Mouse (Mus musculus): Measurements from ENCODE around the gene Taf1c.

DNA sequence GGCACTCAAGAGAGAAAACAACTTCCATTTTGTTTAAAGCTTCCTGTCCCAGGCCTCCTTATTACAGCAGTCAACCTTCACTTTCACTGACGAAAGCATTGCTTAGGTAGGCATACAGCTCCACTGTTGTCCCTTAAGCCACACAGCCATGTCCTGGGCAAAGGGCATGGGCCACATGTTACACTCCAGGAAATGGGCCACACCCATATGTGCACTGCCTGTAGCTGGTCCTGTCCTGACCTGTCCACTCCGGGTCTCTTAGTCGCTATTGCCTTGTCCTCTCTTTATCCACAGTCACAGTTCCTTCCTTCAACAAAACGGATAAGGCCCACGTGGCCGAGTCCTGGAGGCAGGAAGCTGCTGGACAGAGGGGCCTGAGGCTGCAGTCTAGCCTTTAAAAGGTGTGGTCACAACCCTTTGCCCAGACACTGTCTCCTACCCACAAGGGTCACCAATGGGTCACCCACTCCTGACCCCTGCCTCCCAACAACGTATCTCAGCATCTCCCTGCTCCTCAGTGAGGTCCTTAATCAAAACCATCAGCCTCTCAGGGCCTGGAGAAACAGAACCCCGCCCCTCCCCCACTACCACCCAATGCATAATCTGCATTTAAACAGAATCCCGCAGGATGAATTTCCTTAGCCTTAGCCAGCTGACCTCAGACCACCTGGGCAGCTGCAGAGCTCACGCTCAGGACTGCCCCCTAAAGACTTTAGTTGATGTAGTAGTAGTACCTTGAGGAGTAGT lies 22.8 kb upstream of the Taf1c start:
- TF ChIP-seq GATA1 (IDR thresholded peaks at IDR 0.05; ENCODE audit: borderline replicate concordance, low read length) = no peak
- TF ChIP-seq FLI1 (IDR thresholded peaks at IDR 0.05; ENCODE audit: low read length) = no peak

All from megakaryocyte, embryonic 14.5 days (primary cell).